Mouse (Mus musculus) adrenal gland, postnatal 0 days (tissue): Measurements from ENCODE around the gene Gpr171. TPM values are rescaled to one million over a fixed set of nuclear protein-coding genes. Genes with fewer than 3 reads are reported as not detected.

ENCODE experiments used
- polyA plus RNA-seq: library from polyadenylated mRNA; unstranded; fragments of >200 nt; fragmentation: Nextera tagmentation; extraction: Ambion mirVana; gene quantifications from 2 replicates; pipeline ENCODE4 v1.2.1, GENCODE M21; 2015

Gene Gpr171
- polyA plus RNA-seq: 0.24 and 0.92 TPM in 2 replicates

GRCm38 (mm10) chr3:59101218-59101986 lies at the start of gene Gpr171:
Gene Gpr171 (minus strand): TSS chr3:59101821.

Other genes with a start within 250 kb of the Gpr171 start
- gene Clrn1, start 216.5 kb downstream of the Gpr171 start, polyA plus RNA-seq: 0.11 TPM in 1 of 2 replicates, not detected in the other
- 1.3 and 3.0 TPM in 2 replicates for gene Med12l, start 96.0 kb downstream of the Gpr171 start, polyA plus RNA-seq
- gene P2ry14, start 51.8 kb upstream of the Gpr171 start, polyA plus RNA-seq: 5.2 and 10.4 TPM in 2 replicates
- gene Gpr87, start 93.3 kb upstream of the Gpr171 start, polyA plus RNA-seq: 0.17 TPM in 1 of 2 replicates, not detected in the other
- gene P2ry13, start 109.1 kb upstream of the Gpr171 start, polyA plus RNA-seq: 1.4 and 2.4 TPM in 2 replicates
- gene P2ry12, start 161.1 kb upstream of the Gpr171 start, polyA plus RNA-seq: 5.9 and 7.7 TPM in 2 replicates
- 1.7 and 1.9 TPM in 2 replicates for gene Igsf10, start 242.6 kb upstream of the Gpr171 start, polyA plus RNA-seq